Mouse (Mus musculus): Measurements from ENCODE around the gene Lbr. TPM values are rescaled to one million over a fixed set of nuclear protein-coding genes. Genes with fewer than 3 reads are reported as not detected.

The Lbr gene
- polyA plus RNA-seq, 1 experiment: 31.5 TPM

- Histone ChIP-seq H3K4me3 (ENCODE audit: insufficient read depth, poor library complexity, severe bottlenecking) (no peak overlapping the region), H3K27me3 (ENCODE audit: control insufficient read depth, insufficient read depth, insufficient read length) (no peaks in the 10 kb centered on the region), H3ac (ENCODE audit: control insufficient read depth, insufficient read length, low read depth) (no peak overlapping the region), H3K79me3 (ENCODE audit: low read depth) (peaks cover 36% of the 10 kb centered on the region), H3K36me3 (ENCODE audit: control insufficient read depth, insufficient read depth) (peaks cover 82% of the 10 kb centered on the region), H3K79me2 (ENCODE audit: control insufficient read depth, insufficient read depth) (peaks cover 56% of the 10 kb centered on the region)
- TF ChIP-seq MYOG (IDR thresholded peaks at IDR 0.05; ENCODE audit: control insufficient read depth, extremely low read depth, insufficient read length): no peak
- no peak for TF ChIP-seq CTCF (IDR thresholded peaks at IDR 0.05; ENCODE audit: control insufficient read depth, insufficient read depth, insufficient read length)
- no peak for TF ChIP-seq FOSL1 (IDR thresholded peaks at IDR 0.05; ENCODE audit: insufficient read depth, low read length, poor library complexity, severe bottlenecking)
- no peak for TF ChIP-seq MAX (IDR thresholded peaks at IDR 0.05)
- TF ChIP-seq CEBPB (IDR thresholded peaks at IDR 0.05; ENCODE audit: low read depth): no peak
- TF ChIP-seq MYOD1 (IDR thresholded peaks at IDR 0.05; ENCODE audit: control insufficient read depth, insufficient read length, low read depth): no peak
These were observed 10.1 kb downstream of the Lbr start for GRCm38 (mm10) chr1:181832720-181833119.

- Histone ChIP-seq H3K79me3 (ENCODE audit: low read depth) (peaks cover 13% of the 10 kb centered on the region), H3K4me3 (ENCODE audit: insufficient read depth, poor library complexity, severe bottlenecking) (no peak overlapping the region), H3K27me3 (ENCODE audit: control insufficient read depth, insufficient read depth, insufficient read length) (no peaks in the 10 kb centered on the region), H3ac (ENCODE audit: control insufficient read depth, insufficient read length, low read depth) (no peak overlapping the region), H3K36me3 (ENCODE audit: control insufficient read depth, insufficient read depth) (peaks cover 76% of the 10 kb centered on the region), H3K79me2 (ENCODE audit: control insufficient read depth, insufficient read depth) (peaks cover 14% of the 10 kb centered on the region)
- TF ChIP-seq USF1 (IDR thresholded peaks at IDR 0.05; ENCODE audit: low read depth): no peak
These were observed 14.5 kb downstream of the Lbr start for GRCm38 (mm10) chr1:181828365-181828764.

- no peak for TF ChIP-seq MYOG (IDR thresholded peaks at IDR 0.05; ENCODE audit: control insufficient read depth, extremely low read depth, insufficient read length)
- no peak for TF ChIP-seq CTCF (IDR thresholded peaks at IDR 0.05; ENCODE audit: control insufficient read depth, insufficient read depth, insufficient read length)
- no peak for TF ChIP-seq FOSL1 (IDR thresholded peaks at IDR 0.05; ENCODE audit: insufficient read depth, low read length, poor library complexity, severe bottlenecking)
- no peak for TF ChIP-seq CEBPB (IDR thresholded peaks at IDR 0.05; ENCODE audit: low read depth)
- no peak for TF ChIP-seq USF1 (IDR thresholded peaks at IDR 0.05; ENCODE audit: low read depth)
- TF ChIP-seq MYOD1 (IDR thresholded peaks at IDR 0.05; ENCODE audit: control insufficient read depth, insufficient read length, low read depth): no peak
- no peak for TF ChIP-seq MAX (IDR thresholded peaks at IDR 0.05)
- H3K79me2 ChIP-seq (ENCODE audit: control insufficient read depth, insufficient read depth): no peaks in the 10 kb centered on the region
- H3ac ChIP-seq (ENCODE audit: control insufficient read depth, insufficient read length, low read depth): no peak overlapping the region
- peaks cover 78% of the 10 kb centered on the region for H3K36me3 ChIP-seq (ENCODE audit: control insufficient read depth, insufficient read depth)
- peaks cover 5% of the 10 kb centered on the region for H3K79me3 ChIP-seq (ENCODE audit: low read depth)
- H3K27me3 ChIP-seq (ENCODE audit: control insufficient read depth, insufficient read depth, insufficient read length): no peaks in the 10 kb centered on the region
- H3K4me3 ChIP-seq (ENCODE audit: insufficient read depth, poor library complexity, severe bottlenecking): no peak overlapping the region
These were observed 16.1 kb downstream of the Lbr start for GRCm38 (mm10) chr1:181826716-181827115.

GRCm38 (mm10) chr1:181811481-181812223 is 31.2 kb downstream of the Lbr start:
- Histone ChIP-seq H3K79me2 (ENCODE audit: control insufficient read depth, insufficient read depth) (no peaks in the 10 kb centered on the region), H3ac (ENCODE audit: control insufficient read depth, insufficient read length, low read depth) (no peak overlapping the region), H3K36me3 (ENCODE audit: control insufficient read depth, insufficient read depth) (peaks cover 31% of the 10 kb centered on the region), H3K4me3 (ENCODE audit: insufficient read depth, poor library complexity, severe bottlenecking) (no peak overlapping the region), H3K79me3 (ENCODE audit: low read depth) (no peaks in the 10 kb centered on the region), H3K27me3 (ENCODE audit: control insufficient read depth, insufficient read depth, insufficient read length) (no peaks in the 10 kb centered on the region)
- TF ChIP-seq MYOD1 (IDR thresholded peaks at IDR 0.05; ENCODE audit: control insufficient read depth, insufficient read length, low read depth) (no peak), USF1 (IDR thresholded peaks at IDR 0.05; ENCODE audit: low read depth) (no peak), FOSL1 (IDR thresholded peaks at IDR 0.05; ENCODE audit: insufficient read depth, low read length, poor library complexity, severe bottlenecking) (no peak), MAX (IDR thresholded peaks at IDR 0.05) (no peak), MYOG (IDR thresholded peaks at IDR 0.05; ENCODE audit: control insufficient read depth, extremely low read depth, insufficient read length) (no peak), CEBPB (IDR thresholded peaks at IDR 0.05; ENCODE audit: low read depth) (no peak)

- Histone ChIP-seq H3K79me3 (ENCODE audit: low read depth) (no peaks in the 10 kb centered on the region), H3ac (ENCODE audit: control insufficient read depth, insufficient read length, low read depth) (no peak overlapping the region), H3K4me3 (ENCODE audit: insufficient read depth, poor library complexity, severe bottlenecking) (no peak overlapping the region), H3K79me2 (ENCODE audit: control insufficient read depth, insufficient read depth) (no peaks in the 10 kb centered on the region), H3K36me3 (ENCODE audit: control insufficient read depth, insufficient read depth) (no peaks in the 10 kb centered on the region), H3K27me3 (ENCODE audit: control insufficient read depth, insufficient read depth, insufficient read length) (peaks cover 14% of the 10 kb centered on the region)
- TF ChIP-seq CTCF (IDR thresholded peaks at IDR 0.05; ENCODE audit: control insufficient read depth, insufficient read depth, insufficient read length) (no peak), USF1 (IDR thresholded peaks at IDR 0.05; ENCODE audit: low read depth) (no peak), MYOG (IDR thresholded peaks at IDR 0.05; ENCODE audit: control insufficient read depth, extremely low read depth, insufficient read length) (no peak), MAX (IDR thresholded peaks at IDR 0.05) (no peak), CEBPB (IDR thresholded peaks at IDR 0.05; ENCODE audit: low read depth) (no peak)
These were observed 42.2 kb downstream of the Lbr start for GRCm38 (mm10) chr1:181800667-181801066.

- no peaks in the 10 kb centered on the region for H3K79me2 ChIP-seq (ENCODE audit: control insufficient read depth, insufficient read depth)
- peaks cover 12% of the 10 kb centered on the region for H3K27me3 ChIP-seq (ENCODE audit: control insufficient read depth, insufficient read depth, insufficient read length)
- H3K4me3 ChIP-seq (ENCODE audit: insufficient read depth, poor library complexity, severe bottlenecking): no peak overlapping the region
- TF ChIP-seq CTCF (IDR thresholded peaks at IDR 0.05; ENCODE audit: control insufficient read depth, insufficient read depth, insufficient read length) (no peak), MYOG (IDR thresholded peaks at IDR 0.05; ENCODE audit: control insufficient read depth, extremely low read depth, insufficient read length) (no peak), MYOD1 (IDR thresholded peaks at IDR 0.05; ENCODE audit: control insufficient read depth, insufficient read length, low read depth) (no peak), CEBPB (IDR thresholded peaks at IDR 0.05; ENCODE audit: low read depth) (no peak), USF1 (IDR thresholded peaks at IDR 0.05; ENCODE audit: low read depth) (no peak), MAX (IDR thresholded peaks at IDR 0.05) (no peak), FOSL1 (IDR thresholded peaks at IDR 0.05; ENCODE audit: insufficient read depth, low read length, poor library complexity, severe bottlenecking) (no peak)
- no peak overlapping the region for H3ac ChIP-seq (ENCODE audit: control insufficient read depth, insufficient read length, low read depth)
- H3K36me3 ChIP-seq (ENCODE audit: control insufficient read depth, insufficient read depth): no peaks in the 10 kb centered on the region
- H3K79me3 ChIP-seq (ENCODE audit: low read depth): no peaks in the 10 kb centered on the region
These were observed 42.9 kb downstream of the Lbr start for GRCm38 (mm10) chr1:181799911-181800310.

Measured in C2C12 (cell line).